Mouse (Mus musculus): Measurements from ENCODE around the gene Tmem171. TPM values are rescaled to one million over a fixed set of nuclear protein-coding genes. Genes with fewer than 3 reads are reported as not detected.
A peak's percentile ranks its signal among the peaks of the same experiment; 100 is the strongest.

Tmem171 gene
- total RNA-seq, 2 experiments from 2014 or later, result 3.2 to 10.6 TPM

DNA sequence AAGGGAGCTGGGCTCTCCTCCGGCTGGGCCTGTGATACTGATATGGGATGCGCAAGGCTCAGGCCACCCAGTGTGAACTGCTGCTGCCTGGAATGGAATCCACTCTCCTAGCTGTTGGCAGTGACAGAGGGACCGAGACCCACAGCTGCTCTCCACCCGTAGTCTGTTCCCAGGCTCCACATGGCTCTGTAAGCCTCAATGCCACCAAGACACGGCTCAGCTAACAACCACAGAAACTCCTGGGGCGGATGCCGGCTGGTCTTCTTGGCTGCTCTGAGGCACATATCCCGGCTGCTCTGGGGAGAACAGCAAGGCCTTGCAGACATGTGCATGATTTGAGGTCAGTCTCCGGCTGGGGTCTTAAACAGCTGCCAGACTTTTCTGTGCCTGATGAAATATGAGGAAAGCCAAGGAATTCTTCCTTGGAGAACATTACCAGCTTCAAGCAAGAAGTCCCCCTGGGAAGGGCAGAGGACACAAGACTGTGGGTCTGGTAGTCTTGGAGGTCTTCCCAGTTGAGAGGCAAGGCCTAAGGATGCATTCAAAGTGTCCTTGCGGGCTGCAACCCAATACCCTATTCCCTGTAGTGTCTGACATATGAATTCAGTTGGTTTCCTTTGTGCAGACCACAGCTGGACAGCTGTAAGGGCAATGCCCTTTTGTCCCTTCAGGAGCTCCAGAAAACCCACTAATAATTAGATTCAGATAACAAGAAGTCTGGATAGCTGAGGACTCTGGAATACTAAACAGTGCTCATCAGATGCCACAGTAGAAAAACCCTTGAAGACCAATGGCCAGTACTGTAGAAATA, 40.3 kb downstream of the Tmem171 start:
- intact Hi-C loops (cut with DNase I), result no loop called here
- peak; percentile 75 for DNase-seq (ENCODE audit: low spot score)

DNA sequence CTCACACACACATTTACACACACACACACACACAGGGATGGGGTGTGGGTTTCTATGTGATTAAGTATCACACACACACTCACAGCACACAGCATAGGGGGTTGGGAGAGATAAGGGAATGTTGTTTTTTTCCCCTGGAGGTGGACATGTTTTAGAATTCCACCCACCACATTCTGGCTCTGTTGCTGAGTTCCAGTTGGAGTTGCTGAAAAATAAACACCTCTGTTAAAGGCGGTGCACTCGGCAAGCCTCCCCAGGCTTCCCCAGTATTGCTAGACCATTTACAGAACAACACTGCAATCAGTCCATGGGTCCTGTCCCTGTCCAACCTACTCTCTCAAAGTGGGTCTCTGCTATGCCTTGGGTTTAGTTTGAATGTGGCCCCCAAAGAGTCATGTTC, 42.4 kb downstream of the Tmem171 start:
- DNase-seq (ENCODE audit: low spot score), result no peak
- intact Hi-C loops (cut with DNase I), result no loop called here

DNA sequence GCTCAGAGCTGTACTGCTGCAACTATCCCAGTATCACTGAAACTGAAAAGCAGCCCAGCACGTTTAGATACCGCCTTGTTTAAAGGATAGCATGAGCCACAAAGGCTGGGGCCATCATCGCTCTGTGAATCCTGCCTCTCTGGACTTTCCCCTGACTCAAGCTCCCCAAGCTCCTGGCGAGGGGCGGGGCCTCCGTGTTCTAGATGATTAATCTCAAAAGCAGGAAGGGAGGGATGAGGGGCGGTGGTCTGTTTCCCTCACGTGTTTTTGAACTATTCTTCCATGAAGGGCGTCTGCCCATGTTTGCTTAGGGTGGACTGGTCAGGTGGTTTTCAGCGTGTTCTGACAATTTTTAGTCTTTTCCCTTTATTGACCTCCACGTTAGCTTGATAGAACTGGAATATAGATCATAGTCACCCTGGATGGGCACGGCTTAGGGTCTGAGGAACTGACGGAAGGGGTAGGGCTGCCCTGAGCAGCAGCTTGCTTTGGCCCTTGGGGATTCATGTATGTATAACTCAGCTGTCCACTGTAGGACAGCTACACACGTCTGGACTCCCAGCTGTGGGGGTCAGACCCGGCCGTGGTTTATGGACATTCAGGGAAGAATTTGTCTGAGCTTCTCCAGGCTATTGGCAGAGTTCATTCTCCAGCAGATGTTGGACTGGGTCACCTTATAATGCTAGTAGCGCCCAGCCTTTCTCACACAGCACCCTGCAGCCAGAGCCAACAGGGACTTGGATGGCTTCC, 43.2 kb downstream of the Tmem171 start:
- intact Hi-C loops (cut with DNase I), result no loop called here

GRCm38 (mm10) chr13:98647775-98648568, 46.7 kb downstream of the Tmem171 start:
- intact Hi-C loops (cut with DNase I), result no loop called here
- DNase-seq (ENCODE audit: low spot score), result no peak

More for the DNA sequence above, 43.2 kb downstream of the Tmem171 start:
- no peak for DNase-seq (ENCODE audit: low spot score)

GRCm38 (mm10) chr13:98638507-98639166, 56.0 kb downstream of the Tmem171 start:
- no peak for DNase-seq (ENCODE audit: low spot score)
- intact Hi-C loops (cut with DNase I), result no loop called here

DNA sequence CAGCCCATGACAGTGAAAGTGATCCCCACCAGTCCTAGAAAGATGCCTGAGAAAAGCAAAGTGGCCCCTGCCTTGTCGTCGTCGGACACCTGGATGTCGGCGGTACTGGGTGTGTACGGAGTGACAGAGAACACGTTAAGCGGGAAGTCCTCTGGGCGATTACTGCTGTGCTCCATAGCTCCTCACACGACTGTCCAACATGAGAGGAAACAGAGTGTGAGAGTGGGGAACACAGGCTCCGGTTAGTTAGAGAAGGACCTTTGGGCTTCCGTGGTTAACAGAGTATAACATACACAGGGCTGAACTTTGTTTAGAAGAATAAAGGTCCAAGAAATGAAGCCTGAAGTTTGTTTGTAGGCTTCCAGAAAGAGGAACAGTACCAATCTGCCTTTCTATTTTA, 57.5 kb downstream of the Tmem171 start, which contains the start of gene Tmem174:
Tmem174 (minus strand) TSS at position 266 of the 400 bp plus-strand sequence.
- DNase-seq (ENCODE audit: low spot score), result no peak
- intact Hi-C loops (cut with DNase I), result no loop called here

DNA sequence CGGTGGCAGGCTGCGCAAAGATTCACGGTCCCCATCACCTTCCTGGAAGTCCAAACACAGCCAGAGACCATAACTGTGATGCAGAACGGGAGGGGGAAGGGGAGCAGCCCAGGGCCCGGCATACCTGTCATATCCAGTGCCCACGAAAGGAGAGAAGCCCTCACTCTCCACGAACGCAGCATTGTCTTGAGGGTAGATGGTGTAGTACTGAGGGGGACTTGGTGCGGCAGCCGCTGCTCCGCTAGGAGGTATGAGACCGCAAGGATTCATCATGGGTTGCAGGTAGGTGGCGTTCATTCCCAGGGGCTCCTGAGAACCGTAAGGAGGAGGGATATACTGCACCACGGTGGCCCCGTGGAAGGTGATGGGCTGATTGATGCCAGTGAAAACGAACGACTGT, 58.1 kb downstream of the Tmem171 start:
- intact Hi-C loops (cut with DNase I), result no loop called here
- no peak for DNase-seq (ENCODE audit: low spot score)

Other genes starting within 250 kb of the Tmem171 start
- not detected for gene Gm10320, start 202.8 kb downstream of the Tmem171 start, total RNA-seq (2021)
- gene Tmem174, start 57.4 kb downstream of the Tmem171 start, total RNA-seq (2021), result not detected
- gene Fcho2, start 120.6 kb upstream of the Tmem171 start, total RNA-seq (2021), result 10 to 100 TPM; 33.7 to 40.2 TPM
- 10 to 100 TPM; 73.0 to 73.3 TPM for gene Tnpo1, start 231.6 kb upstream of the Tmem171 start, total RNA-seq (2021)

Measured in heart, postnatal 25 days (tissue).